Mouse (Mus musculus): ENCODE measurements at regions not wholly inside any gene's neighbourhood (a gene's known extent, or its start where the extent isn't known, plus 50 kb on each side); places are given as distances from the start of the nearest gene placed in this dataset.

- Histone ChIP-seq H3K27me3 (ENCODE audit: control insufficient read depth, insufficient read depth, low read length, poor library complexity, severe bottlenecking) (no peaks in the 10 kb centered on the region), H3K9me3 (replicated peaks; ENCODE audit: control insufficient read depth, insufficient read depth, low read length, poor library complexity, severe bottlenecking) (no peaks in the 10 kb centered on the region), H3K27ac (ENCODE audit: insufficient read depth, low read length) (no peak overlapping the region), H3K36me3 (ENCODE audit: control insufficient read depth, insufficient read depth, low read length, poor library complexity, severe bottlenecking) (no peaks in the 10 kb centered on the region), H3K4me3 (ENCODE audit: low read depth, low read length) (no peak overlapping the region), H3K4me1 (ENCODE audit: control insufficient read depth, insufficient read depth, low read length) (no peaks in the 10 kb centered on the region), H3K9ac (ENCODE audit: low read depth, poor library complexity, severe bottlenecking) (no peak overlapping the region)
- peak; percentile 69 for TF ChIP-seq CTCF (IDR thresholded peaks at IDR 0.05; ENCODE audit: low read depth, low read length)
- no peak for TF ChIP-seq POLR2A (IDR thresholded peaks at IDR 0.05; ENCODE audit: insufficient read depth, low read length)
Observed at GRCm38 (mm10) chr16:95196622-95197021, 60.7 kb upstream of the Kcnj15 start.

DNA sequence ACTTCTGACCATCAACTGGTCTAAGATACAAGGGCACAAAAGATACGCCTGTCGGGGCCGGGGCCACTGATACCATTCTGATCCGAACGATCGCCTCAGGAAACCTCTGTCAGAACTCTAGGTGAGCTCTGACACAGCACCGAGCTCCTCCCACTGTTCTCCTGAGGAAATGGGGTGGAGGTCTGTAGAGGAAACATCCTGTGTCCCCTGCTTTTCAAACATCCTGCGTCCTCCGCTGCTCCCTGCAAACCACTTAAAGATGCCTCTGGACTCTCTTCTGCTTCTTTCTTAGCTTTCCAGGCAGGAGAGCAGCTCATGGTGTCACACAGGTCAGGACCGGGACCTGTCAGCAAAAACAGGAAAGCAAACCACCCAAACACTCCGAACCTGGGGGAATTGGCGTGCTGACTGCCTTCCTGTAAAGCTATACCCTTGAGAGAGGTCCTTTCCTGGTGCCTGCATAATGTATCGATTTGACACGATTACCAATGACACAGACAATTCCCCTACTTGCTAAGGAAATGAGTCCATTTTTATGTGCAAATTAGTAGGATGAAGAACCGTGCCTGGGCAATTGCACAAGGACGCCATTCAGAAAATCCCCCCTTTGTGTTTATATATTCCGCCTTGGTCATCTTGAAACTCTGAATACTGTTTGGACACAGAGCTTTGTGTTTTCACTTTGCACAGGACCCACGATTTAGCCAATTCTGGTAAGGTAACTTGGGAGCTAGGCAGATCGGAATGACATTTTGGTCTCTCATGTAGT is 58.4 kb upstream of the Kcnj15 start:
- no peak overlapping the region for H3K4me3 ChIP-seq (ENCODE audit: low read depth, low read length)
- no peaks in the 10 kb centered on the region for H3K36me3 ChIP-seq (ENCODE audit: control insufficient read depth, insufficient read depth, low read length, poor library complexity, severe bottlenecking)
- TF ChIP-seq POLR2A (IDR thresholded peaks at IDR 0.05; ENCODE audit: insufficient read depth, low read length) (no peak), EP300 (IDR thresholded peaks at IDR 0.05; ENCODE audit: insufficient read depth, low read depth, low read length) (no peak), CTCF (IDR thresholded peaks at IDR 0.05; ENCODE audit: low read depth, low read length) (no peak)
- H3K4me1 ChIP-seq (ENCODE audit: control insufficient read depth, insufficient read depth, low read length): no peaks in the 10 kb centered on the region
- H3K9me3 ChIP-seq (replicated peaks; ENCODE audit: control insufficient read depth, insufficient read depth, low read length, poor library complexity, severe bottlenecking): no peaks in the 10 kb centered on the region
- H3K27me3 ChIP-seq (ENCODE audit: control insufficient read depth, insufficient read depth, low read length, poor library complexity, severe bottlenecking): no peaks in the 10 kb centered on the region
- no peak overlapping the region for H3K9ac ChIP-seq (ENCODE audit: low read depth, poor library complexity, severe bottlenecking)
- H3K27ac ChIP-seq (ENCODE audit: insufficient read depth, low read length): no peak overlapping the region

DNA sequence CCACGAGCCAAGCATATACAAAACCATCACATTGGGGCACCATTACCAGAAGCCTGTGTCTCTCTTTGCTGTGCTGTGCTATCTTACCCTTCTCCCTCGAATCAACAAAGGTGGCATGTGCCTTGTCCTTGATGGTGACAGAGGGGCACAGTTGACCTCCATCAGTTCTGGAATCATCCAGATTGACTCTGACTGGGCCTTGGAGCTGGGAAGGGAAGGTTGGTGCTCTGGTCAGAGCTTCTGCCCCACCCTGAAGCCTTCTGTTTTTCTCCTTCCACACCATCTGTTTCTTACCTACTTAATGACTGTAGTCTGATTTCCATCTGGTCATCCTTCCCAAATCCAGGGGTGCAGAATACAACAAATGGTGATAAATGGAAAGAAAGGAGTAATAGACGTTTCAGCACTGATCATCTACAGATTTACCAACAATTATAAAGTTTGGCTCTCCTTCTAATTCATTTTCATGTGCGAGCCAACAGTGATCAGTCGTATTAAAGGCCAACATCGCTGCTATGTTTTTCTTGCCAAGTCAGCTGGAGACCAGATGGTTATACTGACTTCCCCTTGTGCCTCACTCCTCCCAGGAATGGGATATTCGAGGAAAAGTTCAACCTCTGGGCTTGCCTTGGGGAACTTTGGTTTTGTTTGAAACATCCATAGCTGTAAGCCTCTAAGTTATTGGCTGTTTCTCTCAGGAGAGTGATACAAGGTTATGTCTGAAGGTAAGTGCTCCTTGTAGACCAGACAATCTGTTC is 55.1 kb upstream of the Kcnj15 start:
- no peaks in the 10 kb centered on the region for H3K36me3 ChIP-seq (ENCODE audit: control insufficient read depth, insufficient read depth, low read length, poor library complexity, severe bottlenecking)
- TF ChIP-seq EP300 (IDR thresholded peaks at IDR 0.05; ENCODE audit: insufficient read depth, low read depth, low read length) (no peak), POLR2A (IDR thresholded peaks at IDR 0.05; ENCODE audit: insufficient read depth, low read length) (no peak), CTCF (IDR thresholded peaks at IDR 0.05; ENCODE audit: low read depth, low read length) (no peak)
- no peak overlapping the region for H3K27ac ChIP-seq (ENCODE audit: insufficient read depth, low read length)
- H3K9me3 ChIP-seq (replicated peaks; ENCODE audit: control insufficient read depth, insufficient read depth, low read length, poor library complexity, severe bottlenecking): no peaks in the 10 kb centered on the region
- no peaks in the 10 kb centered on the region for H3K4me1 ChIP-seq (ENCODE audit: control insufficient read depth, insufficient read depth, low read length)
- H3K27me3 ChIP-seq (ENCODE audit: control insufficient read depth, insufficient read depth, low read length, poor library complexity, severe bottlenecking): no peaks in the 10 kb centered on the region
- no peak overlapping the region for H3K9ac ChIP-seq (ENCODE audit: low read depth, poor library complexity, severe bottlenecking)
- H3K4me3 ChIP-seq (ENCODE audit: low read depth, low read length): no peak overlapping the region

DNA sequence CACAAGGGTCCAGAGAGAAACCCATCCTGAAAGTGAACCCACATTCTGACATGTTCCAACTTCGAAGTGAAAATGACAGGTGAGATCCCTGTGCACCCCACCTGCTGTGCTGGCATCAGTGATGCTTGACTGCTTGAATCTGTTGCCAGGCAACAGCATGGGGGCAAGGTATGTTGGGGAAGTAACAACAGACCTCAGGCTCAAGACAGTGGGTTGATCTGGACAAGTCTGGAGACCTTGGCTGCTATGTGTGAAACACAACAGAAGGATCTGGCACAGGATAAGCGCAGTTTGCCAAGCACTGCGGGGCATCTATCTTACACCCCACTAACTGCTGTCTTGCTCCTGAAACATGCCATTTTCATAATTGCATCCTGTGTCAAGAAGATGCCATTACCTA is 54.3 kb upstream of the Kcnj15 start:
- H3K27me3 ChIP-seq (ENCODE audit: control insufficient read depth, insufficient read depth, low read length, poor library complexity, severe bottlenecking): no peaks in the 10 kb centered on the region
- no peak overlapping the region for H3K27ac ChIP-seq (ENCODE audit: insufficient read depth, low read length)
- no peaks in the 10 kb centered on the region for H3K9me3 ChIP-seq (replicated peaks; ENCODE audit: control insufficient read depth, insufficient read depth, low read length, poor library complexity, severe bottlenecking)
- H3K4me3 ChIP-seq (ENCODE audit: low read depth, low read length): no peak overlapping the region
- H3K9ac ChIP-seq (ENCODE audit: low read depth, poor library complexity, severe bottlenecking): no peak overlapping the region
- TF ChIP-seq POLR2A (IDR thresholded peaks at IDR 0.05; ENCODE audit: insufficient read depth, low read length): no peak
- no peak for TF ChIP-seq EP300 (IDR thresholded peaks at IDR 0.05; ENCODE audit: insufficient read depth, low read depth, low read length)
- no peak for TF ChIP-seq CTCF (IDR thresholded peaks at IDR 0.05; ENCODE audit: low read depth, low read length)
- H3K4me1 ChIP-seq (ENCODE audit: control insufficient read depth, insufficient read depth, low read length): no peaks in the 10 kb centered on the region
- no peaks in the 10 kb centered on the region for H3K36me3 ChIP-seq (ENCODE audit: control insufficient read depth, insufficient read depth, low read length, poor library complexity, severe bottlenecking)

DNA sequence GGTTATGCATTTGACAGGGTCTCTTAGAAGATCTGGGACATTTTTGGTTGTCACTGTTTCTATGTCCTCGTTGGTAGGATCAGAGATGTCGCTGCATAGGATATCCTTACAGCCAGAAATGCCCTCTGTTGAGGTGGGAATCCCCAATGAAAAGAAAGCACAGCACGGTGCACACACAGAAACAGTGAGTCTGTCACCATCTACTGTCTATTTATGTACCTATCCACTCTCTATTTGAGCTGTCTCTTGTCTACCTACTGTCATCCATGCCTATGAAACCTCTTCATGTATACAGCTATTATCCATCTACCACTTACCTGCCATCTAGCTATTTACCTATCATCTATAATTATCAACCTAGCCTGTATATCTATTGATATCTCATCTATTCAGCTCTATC is 53.6 kb upstream of the Kcnj15 start:
- Histone ChIP-seq H3K36me3 (ENCODE audit: control insufficient read depth, insufficient read depth, low read length, poor library complexity, severe bottlenecking) (no peaks in the 10 kb centered on the region), H3K9me3 (replicated peaks; ENCODE audit: control insufficient read depth, insufficient read depth, low read length, poor library complexity, severe bottlenecking) (no peaks in the 10 kb centered on the region), H3K9ac (ENCODE audit: low read depth, poor library complexity, severe bottlenecking) (no peak overlapping the region), H3K27ac (ENCODE audit: insufficient read depth, low read length) (no peak overlapping the region), H3K4me1 (ENCODE audit: control insufficient read depth, insufficient read depth, low read length) (no peaks in the 10 kb centered on the region), H3K4me3 (ENCODE audit: low read depth, low read length) (no peak overlapping the region), H3K27me3 (ENCODE audit: control insufficient read depth, insufficient read depth, low read length, poor library complexity, severe bottlenecking) (no peaks in the 10 kb centered on the region)
- TF ChIP-seq CTCF (IDR thresholded peaks at IDR 0.05; ENCODE audit: low read depth, low read length): no peak
- TF ChIP-seq POLR2A (IDR thresholded peaks at IDR 0.05; ENCODE audit: insufficient read depth, low read length): no peak
- TF ChIP-seq EP300 (IDR thresholded peaks at IDR 0.05; ENCODE audit: insufficient read depth, low read depth, low read length): no peak

- no peaks in the 10 kb centered on the region for H3K4me1 ChIP-seq (ENCODE audit: control insufficient read depth, insufficient read depth, low read length)
- TF ChIP-seq EP300 (IDR thresholded peaks at IDR 0.05; ENCODE audit: insufficient read depth, low read depth, low read length) (no peak), POLR2A (IDR thresholded peaks at IDR 0.05; ENCODE audit: insufficient read depth, low read length) (no peak), CTCF (IDR thresholded peaks at IDR 0.05; ENCODE audit: low read depth, low read length) (no peak)
- H3K27me3 ChIP-seq (ENCODE audit: control insufficient read depth, insufficient read depth, low read length, poor library complexity, severe bottlenecking): no peaks in the 10 kb centered on the region
- no peak overlapping the region for H3K4me3 ChIP-seq (ENCODE audit: low read depth, low read length)
- H3K9me3 ChIP-seq (replicated peaks; ENCODE audit: control insufficient read depth, insufficient read depth, low read length, poor library complexity, severe bottlenecking): no peaks in the 10 kb centered on the region
- no peak overlapping the region for H3K9ac ChIP-seq (ENCODE audit: low read depth, poor library complexity, severe bottlenecking)
- H3K27ac ChIP-seq (ENCODE audit: insufficient read depth, low read length): no peak overlapping the region
- no peaks in the 10 kb centered on the region for H3K36me3 ChIP-seq (ENCODE audit: control insufficient read depth, insufficient read depth, low read length, poor library complexity, severe bottlenecking)
Observed at GRCm38 (mm10) chr16:95204507-95204906, 52.9 kb upstream of the Kcnj15 start.
